Mouse (Mus musculus) heart, postnatal 14 days (tissue): ENCODE data around the gene Amfr. TPM values are rescaled to one million over a fixed set of nuclear protein-coding genes. Genes with fewer than 3 reads are reported as not detected.

Experiments used
- DNase-seq, 2 experiments: peaks; one replicate each; pipeline ENCODE4 v3.0.0; 2021 to 2022
- intact Hi-C: fragments of 180-260 bp; cut with DNase I; formaldehyde crosslinking; loops from one replicate; pipeline ENCODE4 v1.15.1; 2025
- long read RNA-seq, 2 experiments: library from polyadenylated mRNA; stranded (forward); transcript quantifications; one replicate each; pipeline ENCODE4 v2.0.0; 2021
- total RNA-seq, 2 experiments: library from RNA; stranded (reverse); gene quantifications; 2 replicates each; pipeline ENCODE4 v1.2.3; 2021

Amfr gene
- total RNA-seq = 100 to 1,000 TPM; 108 to 112 TPM
- long read RNA-seq, experiment 1, transcript Amfr-201 (14 exons, 3,880 nt) = major isoform, 245 of 284 reads
- long read RNA-seq, experiment 1, partial matches to known transcripts = 24 of 284 reads
- long read RNA-seq, experiment 1, other reads (novel, unspliced or antisense) = 11 of 284 reads
- long read RNA-seq, experiment 2, transcript Amfr-201 (14 exons, 3,880 nt) = major isoform, 273 of 308 reads
- long read RNA-seq, experiment 2, partial matches to known transcripts = 24 of 308 reads
- long read RNA-seq, experiment 2, other reads (novel, unspliced or antisense) = 11 of 308 reads

- DNase-seq = peak; percentile 75 to 82
- intact Hi-C loops = loop anchor here (2.0 kb wide), 1 partner anchor 25 kb away; the partner anchor contains the start of genes Nudt21 and Ogfod1
Measured at GRCm38 (mm10) chr8:94012013-94012951, at the start of gene Amfr. Amfr (minus strand) TSS chr8:94012842.

- intact Hi-C loops = loop anchor here (5.0 to 10.0 kb wide), 4 partner anchors 80 to 465 kb away; no protein-coding TSS in a partner anchor
- DNase-seq = peak; percentile 45 to 74
Measured at GRCm38 (mm10) chr8:94057157-94057854, 44.7 kb upstream of the Amfr start.

GRCm38 (mm10) chr8:94052696-94053095 lies 40.1 kb upstream of the Amfr start:
- DNase-seq = no peak
- intact Hi-C loops = loop anchor here (10.0 kb wide), 1 partner anchor 388 kb away; no protein-coding TSS in a partner anchor

- DNase-seq = no peak
- intact Hi-C loops = no loop called here
Measured at GRCm38 (mm10) chr8:94047845-94048244, 35.2 kb upstream of the Amfr start.

- intact Hi-C loops = loop anchor here (2.0 kb wide), 1 partner anchor 25 kb away; the partner anchor contains the start of gene Amfr
- no peak for DNase-seq
Measured at GRCm38 (mm10) chr8:94037806-94038205, 25.2 kb upstream of the Amfr start.

- intact Hi-C loops = loop anchor here (2.0 kb wide), 1 partner anchor 24 kb away; the partner anchor contains the start of gene Amfr
- DNase-seq = peak; percentile 90 to 93
Measured at GRCm38 (mm10) chr8:94036944-94037524, 24.4 kb upstream of the Amfr start, which contains the start of the genes Nudt21 and Ogfod1. Nudt21 (minus strand) TSS chr8:94037031. Ogfod1 (plus strand) TSS chr8:94037198.

- DNase-seq = peak; percentile 56 to 65
- intact Hi-C loops = loop anchor here (2.0 kb wide), 1 partner anchor 24 kb away; the partner anchor contains the start of gene Amfr
Measured at GRCm38 (mm10) chr8:94036541-94036940, 23.9 kb upstream of the Amfr start.

GRCm38 (mm10) chr8:94035200-94035599 lies 22.6 kb upstream of the Amfr start:
- DNase-seq = no peak
- intact Hi-C loops = no loop called here

GRCm38 (mm10) chr8:94033601-94034000 lies 21.0 kb upstream of the Amfr start:
- intact Hi-C loops = no loop called here
- DNase-seq = no peak

GRCm38 (mm10) chr8:94029701-94030100 lies 17.1 kb upstream of the Amfr start:
- intact Hi-C loops = no loop called here
- no peak for DNase-seq

- intact Hi-C loops = no loop called here
- DNase-seq = no peak
Measured at GRCm38 (mm10) chr8:94023916-94024315, 11.3 kb upstream of the Amfr start.

GRCm38 (mm10) chr8:94013026-94013612 lies 477 bp upstream of the Amfr start:
- intact Hi-C loops = loop anchor here (2.0 kb wide), 1 partner anchor 24 kb away; the partner anchor contains the start of genes Nudt21 and Ogfod1

GRCm38 (mm10) chr8:94011076-94012012 lies 1.3 kb downstream of the Amfr start:
- intact Hi-C loops = loop anchor here (2.0 kb wide), 1 partner anchor 25 kb away; the partner anchor contains the start of genes Nudt21 and Ogfod1
- DNase-seq = no peak

More at GRCm38 (mm10) chr8:94013026-94013612, 477 bp upstream of the Amfr start:
- DNase-seq = no peak

GRCm38 (mm10) chr8:94010101-94010705 lies 2.4 kb downstream of the Amfr start:
- intact Hi-C loops = no loop called here
- DNase-seq = no peak

- intact Hi-C loops = no loop called here
- DNase-seq = no peak
Measured at GRCm38 (mm10) chr8:94009243-94009845, 3.3 kb downstream of the Amfr start.

- intact Hi-C loops = no loop called here
- DNase-seq = no peak
Measured at GRCm38 (mm10) chr8:94004139-94004538, 8.5 kb downstream of the Amfr start.

GRCm38 (mm10) chr8:93998961-93999360 lies 13.7 kb downstream of the Amfr start:
- intact Hi-C loops = no loop called here
- DNase-seq = no peak
